Mouse (Mus musculus): ENCODE data around the gene Kif24. TPM values are rescaled to one million over a fixed set of nuclear protein-coding genes. Genes with fewer than 3 reads are reported as not detected.
"Not testable (repeated sequence)": the region's sequence is repeated elsewhere in the genome, so short reads cannot be mapped to it uniquely, and the experiment has no call there.

The Kif24 gene
- total RNA-seq, 2 experiments from 2014 or later, result 1.2 to 1.3 TPM

GRCm38 (mm10) chr4:41478751-41479455, 14.2 kb upstream of the Kif24 start:
- DNase-seq (ENCODE audit: low spot score in 2 of 2), result no peak
- Histone ChIP-seq H3K4me3 (no peak overlapping the region), H3K27ac (peak overlapping the region; percentile 78; the same call in 1 of the 2 replicates)
- TF ChIP-seq CTCF (conservative IDR thresholded peaks at IDR 0.05), result peak; percentile 71

GRCm38 (mm10) chr4:41477648-41478160, 13.0 kb upstream of the Kif24 start:
- Histone ChIP-seq H3K27ac (no peak overlapping the region), H3K4me3 (no peak overlapping the region)
- DNase-seq (ENCODE audit: low spot score in 2 of 2), result no peak
- no peak for TF ChIP-seq CTCF (conservative IDR thresholded peaks at IDR 0.05)

GRCm38 (mm10) chr4:41471384-41471689, 6.7 kb upstream of the Kif24 start:
- Histone ChIP-seq H3K27ac (peak overlapping the region; percentile 74), H3K4me3 (no peak overlapping the region)
- no peak for TF ChIP-seq CTCF (conservative IDR thresholded peaks at IDR 0.05)
- no peak for DNase-seq (ENCODE audit: low spot score in 2 of 2)

GRCm38 (mm10) chr4:41470684-41471383, 6.1 kb upstream of the Kif24 start:
- no peak overlapping the region for H3K4me3 ChIP-seq
- peak overlapping the region; percentile 74 for H3K27ac ChIP-seq
- no peak for TF ChIP-seq CTCF (conservative IDR thresholded peaks at IDR 0.05)
- peak; percentile 44 to 77 for DNase-seq (ENCODE audit: low spot score in 2 of 2)

- TF ChIP-seq CTCF (conservative IDR thresholded peaks at IDR 0.05), result no peak
- no peak for DNase-seq (ENCODE audit: low spot score in 2 of 2)
- no peak overlapping the region for H3K4me3 ChIP-seq
- H3K27ac ChIP-seq, result peak overlapping the region; percentile 74
These were observed 5.5 kb upstream of the Kif24 start for GRCm38 (mm10) chr4:41470051-41470683.

- Histone ChIP-seq H3K27ac (peak overlapping the region; percentile 32; the same call in 1 of the 2 replicates), H3K4me3 (no peak overlapping the region)
- no peak for DNase-seq (ENCODE audit: low spot score in 2 of 2)
- no peak for TF ChIP-seq CTCF (conservative IDR thresholded peaks at IDR 0.05)
These were observed 4.5 kb upstream of the Kif24 start for GRCm38 (mm10) chr4:41469199-41469598.

- peak overlapping the region; percentile 32; the same call in 1 of the 2 replicates for H3K27ac ChIP-seq
- TF ChIP-seq CTCF (conservative IDR thresholded peaks at IDR 0.05), result peak; percentile 87
- peak in 1 of 2 experiments; percentile 69 for DNase-seq (ENCODE audit: low spot score in 2 of 2)
- no peak overlapping the region for H3K4me3 ChIP-seq
These were observed 3.9 kb upstream of the Kif24 start for GRCm38 (mm10) chr4:41468396-41469080.

GRCm38 (mm10) chr4:41465287-41465665, 589 bp upstream of the Kif24 start:
- peak overlapping the region; percentile 83 for H3K27ac ChIP-seq
- no peak for DNase-seq (ENCODE audit: low spot score in 2 of 2)
- peak; percentile 35 for TF ChIP-seq CTCF (conservative IDR thresholded peaks at IDR 0.05)
- peak overlapping the region; percentile 70 for H3K4me3 ChIP-seq

- not testable (repeated sequence) for H3K4me3 ChIP-seq; H3K27ac ChIP-seq; DNase-seq (ENCODE audit: low spot score in 2 of 2)
These were observed 1.5 kb downstream of the Kif24 start for GRCm38 (mm10) chr4:41463051-41463738.

GRCm38 (mm10) chr4:41460690-41461089, 4.0 kb downstream of the Kif24 start:
- DNase-seq (ENCODE audit: low spot score in 2 of 2), result no peak
- Histone ChIP-seq H3K27ac (no peak overlapping the region), H3K4me3 (no peak overlapping the region)
- no peak for TF ChIP-seq CTCF (conservative IDR thresholded peaks at IDR 0.05)

- TF ChIP-seq CTCF (conservative IDR thresholded peaks at IDR 0.05), result no peak
- H3K4me3 ChIP-seq, result no peak overlapping the region
- H3K27ac ChIP-seq, result no peak overlapping the region
- DNase-seq (ENCODE audit: low spot score in 2 of 2), result no peak
These were observed 17.1 kb downstream of the Kif24 start for GRCm38 (mm10) chr4:41447595-41447994.

GRCm38 (mm10) chr4:41442790-41443302, 21.8 kb downstream of the Kif24 start:
- no peak overlapping the region for H3K4me3 ChIP-seq
- DNase-seq (ENCODE audit: low spot score in 2 of 2), result no peak
- TF ChIP-seq CTCF (conservative IDR thresholded peaks at IDR 0.05), result no peak
- H3K27ac ChIP-seq, result no peak overlapping the region
